Mouse (Mus musculus) liver, adult 2 months (tissue): ENCODE results near the gene Ddx58. TPM values are rescaled to one million over a fixed set of nuclear protein-coding genes. Genes with fewer than 3 reads are reported as not detected.
A peak's percentile ranks its signal among the peaks of the same experiment; 100 is the strongest.

Experiments used
- DNase-seq: peaks from one replicate; pipeline ENCODE4 v3.0.0-alpha.2; 2011; ENCODE audit warnings: low read depth, low spot score; ENCODE audit errors: extremely low read depth
- H3K27ac ChIP-seq: fragments of 200-500 bp; replicated peaks from 2 replicates; pipeline ENCODE4 v1.5.1; 2012; ENCODE audit warnings: low read depth, mild to moderate bottlenecking, control low read depth, inconsistent platforms, low read length; ENCODE audit not compliant: insufficient read depth
- H3K27me3 ChIP-seq: fragments of 200-500 bp; 2 replicates; pipeline ENCODE4 v1.6.1; 2012; ENCODE audit warnings: mild to moderate bottlenecking, moderate library complexity, low read length, inconsistent platforms; ENCODE audit not compliant: control insufficient read depth, insufficient read depth
- H3K36me3 ChIP-seq: fragments of 200-500 bp; 2 replicates; pipeline ENCODE4 v1.6.1; 2012; ENCODE audit warnings: low read length, inconsistent platforms; ENCODE audit not compliant: control insufficient read depth, insufficient read depth
- H3K4me1 ChIP-seq: fragments of 200-500 bp; 2 replicates; pipeline ENCODE4 v1.6.1; 2011; ENCODE audit warnings: low read length; ENCODE audit not compliant: control insufficient read depth, insufficient read depth
- H3K4me3 ChIP-seq: fragments of 200-500 bp; 2 replicates; pipeline ENCODE4 v1.5.1; 2011; ENCODE audit warnings: low read depth, mild to moderate bottlenecking, control low read depth, low read length, moderate library complexity; ENCODE audit not compliant: insufficient read depth
- H3K79me2 ChIP-seq: fragments of 200-500 bp; 2 replicates; pipeline ENCODE4 v1.6.1; 2012; ENCODE audit warnings: inconsistent platforms, mild to moderate bottlenecking, low read length, moderate library complexity; ENCODE audit not compliant: control insufficient read depth, insufficient read depth
- H3K9ac ChIP-seq: fragments of 200-500 bp; 2 replicates; pipeline ENCODE4 v1.6.1; 2012; ENCODE audit warnings: low read depth, mild to moderate bottlenecking, control low read depth, inconsistent platforms, low read length
- CTCF ChIP-seq: fragments of 200-500 bp; IDR thresholded peaks from 2 replicates; pipeline ENCODE4 v1.5.1; 2011; ENCODE audit warnings: low read depth, low read length, control low read depth
- POLR2A ChIP-seq: fragments of 200-500 bp; IDR thresholded peaks from 2 replicates; pipeline ENCODE4 v1.6.1; 2011; ENCODE audit warnings: low read length, control low read depth; ENCODE audit not compliant: insufficient read depth; ENCODE audit errors: extremely low read depth
- WGBS: fragments of 180-500 bp; shearing (Covaris S2); methylation state at CpG from one replicate; pipeline ENCODE4 v1.1.7; 2018; 5-methylcytosine and 5-hydroxymethylcytosine counted together
- polyA plus RNA-seq: library from polyadenylated mRNA; depleted of rRNA; stranded (reverse); fragments of >200 nt; gene quantifications from 2 replicates; pipeline ENCODE4 v1.2.3, GENCODE M21; 2012
- total RNA-seq: library from RNA; depleted of rRNA; stranded (reverse); fragments of >200 nt; gene quantifications from 2 replicates; pipeline ENCODE4 v1.2.3, GENCODE M21; 2014

Ddx58 gene
- total and polyA plus RNA-seq, 2 experiments = 11.6 to 29.2 TPM

DNA sequence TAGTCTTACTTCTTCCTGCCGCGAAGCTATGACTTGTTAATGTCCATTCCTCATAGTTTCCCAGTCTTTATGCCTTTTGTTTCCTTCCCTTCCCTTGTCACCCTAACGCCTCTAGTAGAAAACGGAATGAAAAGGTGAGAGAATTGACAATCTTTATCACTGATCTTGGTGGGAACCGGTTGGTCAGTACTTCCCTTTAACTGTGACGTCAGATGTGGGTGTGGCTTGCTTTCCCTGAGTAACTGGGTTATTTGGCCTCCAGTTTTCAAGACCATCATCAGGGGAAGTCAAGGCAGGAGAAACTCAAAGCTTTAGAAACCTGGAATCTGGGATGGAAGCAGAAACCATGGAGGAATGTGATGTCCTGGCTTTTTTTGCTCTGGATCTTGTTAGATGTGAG is 2.3 kb upstream of the Ddx58 start:
- Histone ChIP-seq H3K4me3 (no peak overlapping the region), H3K79me2 (peaks cover 6% of the 10 kb centered on the region; the same call in 1 of the 2 replicates), H3K36me3 (no peaks in the 10 kb centered on the region), H3K27ac (no peak overlapping the region), H3K27me3 (no peaks in the 10 kb centered on the region), H3K4me1 (peaks cover 5% of the 10 kb centered on the region; the same call in 1 of the 2 replicates), H3K9ac (no peak overlapping the region)
- no peak for DNase-seq
- no peak for TF ChIP-seq POLR2A
- 62% methylated on average over 6 of the region's 6 CpGs for WGBS

DNA sequence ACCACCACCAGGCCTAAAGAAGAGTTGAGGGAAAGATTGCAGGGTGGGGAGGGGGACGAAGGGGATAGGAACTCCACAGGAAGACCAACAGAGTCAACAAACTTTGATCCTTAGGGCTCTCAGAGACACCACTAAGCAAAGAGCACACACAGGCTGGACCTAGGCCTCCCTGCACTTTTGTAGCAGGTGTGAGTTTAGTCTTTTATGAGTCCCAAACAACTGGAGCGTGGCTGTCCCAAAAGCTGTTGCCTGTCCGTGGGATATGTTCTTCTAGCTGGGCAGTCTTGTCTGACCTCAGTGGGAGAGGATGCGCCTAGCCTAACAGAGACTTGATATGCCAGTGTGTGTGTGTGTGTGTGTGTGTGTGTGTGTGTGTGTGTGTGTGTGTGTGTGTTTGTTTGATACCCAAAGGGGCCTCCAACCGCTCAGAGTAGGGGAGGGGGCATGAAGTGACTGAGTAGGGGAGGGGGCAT is 680 bp upstream of the Ddx58 start:
- H3K9ac ChIP-seq = peak overlapping the region; percentile 58
- no peak overlapping the region for H3K4me3 ChIP-seq
- DNase-seq = no peak
- no peaks in the 10 kb centered on the region for H3K36me3 ChIP-seq
- H3K4me1 ChIP-seq = peaks cover 5% of the 10 kb centered on the region; the same call in 1 of the 2 replicates
- WGBS = 44% methylated on average over 5 of the region's 5 CpGs
- TF ChIP-seq CTCF = no peak
- TF ChIP-seq POLR2A = no peak
- H3K27me3 ChIP-seq = no peaks in the 10 kb centered on the region
- H3K79me2 ChIP-seq = peaks cover 6% of the 10 kb centered on the region; the same call in 1 of the 2 replicates
- H3K27ac ChIP-seq = peak overlapping the region; percentile 49

DNA sequence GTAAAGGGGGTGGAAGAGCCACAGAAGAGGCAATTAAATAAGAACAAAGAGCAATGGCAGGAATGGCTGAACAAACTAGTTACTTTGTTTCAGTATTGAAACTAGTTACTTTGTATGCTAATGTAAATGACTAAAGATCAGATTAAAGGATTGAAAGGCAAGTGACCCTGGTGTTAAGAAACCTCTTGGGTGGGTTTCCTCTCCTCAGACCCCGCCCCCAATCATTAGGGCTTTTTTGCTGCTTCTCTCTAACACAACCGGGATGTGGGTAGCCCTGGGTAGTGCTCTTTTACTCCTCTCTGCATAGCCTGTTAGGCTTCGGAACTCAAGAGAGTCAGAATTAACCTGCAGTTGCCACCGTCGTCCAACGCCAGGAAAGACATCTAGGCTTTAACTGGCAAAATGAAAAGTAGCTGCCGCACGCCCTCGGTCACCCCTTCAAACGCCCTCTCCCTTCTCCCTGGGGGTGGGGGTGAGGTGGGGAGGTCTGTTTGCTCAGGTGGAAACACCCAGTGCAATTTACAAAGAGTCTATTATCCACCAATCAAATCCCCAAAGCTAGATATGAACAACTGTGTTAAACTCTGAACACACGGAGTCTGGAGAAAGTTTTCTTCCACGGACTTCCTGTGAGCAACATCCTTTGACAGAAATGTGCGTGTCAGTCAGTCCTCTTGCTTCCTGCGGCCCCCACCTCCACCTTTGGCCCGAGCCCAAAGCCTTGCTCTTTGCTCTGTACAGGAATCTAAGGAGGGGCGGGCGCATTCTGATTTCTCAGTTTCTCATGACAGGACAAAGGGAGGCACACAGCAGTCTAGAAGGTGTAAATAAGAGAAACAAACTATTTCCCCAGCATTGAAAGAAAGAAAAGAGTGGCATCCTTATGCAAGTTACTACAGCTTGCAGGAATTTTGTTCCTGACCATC is 882 bp downstream of the Ddx58 start:
- Histone ChIP-seq H3K36me3 (peaks cover 6% of the 10 kb centered on the region; the same call in 1 of the 2 replicates), H3K4me3 (peak overlapping the region; percentile 72), H3K79me2 (peaks cover 6% of the 10 kb centered on the region; the same call in 1 of the 2 replicates), H3K4me1 (peaks cover 5% of the 10 kb centered on the region; the same call in 1 of the 2 replicates), H3K27me3 (no peaks in the 10 kb centered on the region), H3K27ac (peak overlapping the region; percentile 84), H3K9ac (peak overlapping the region; percentile 65)
- 2% methylated on average over 17 of the region's 17 CpGs for WGBS
- peak; percentile 56 for DNase-seq
- TF ChIP-seq CTCF (no peak), POLR2A (no peak)

DNA sequence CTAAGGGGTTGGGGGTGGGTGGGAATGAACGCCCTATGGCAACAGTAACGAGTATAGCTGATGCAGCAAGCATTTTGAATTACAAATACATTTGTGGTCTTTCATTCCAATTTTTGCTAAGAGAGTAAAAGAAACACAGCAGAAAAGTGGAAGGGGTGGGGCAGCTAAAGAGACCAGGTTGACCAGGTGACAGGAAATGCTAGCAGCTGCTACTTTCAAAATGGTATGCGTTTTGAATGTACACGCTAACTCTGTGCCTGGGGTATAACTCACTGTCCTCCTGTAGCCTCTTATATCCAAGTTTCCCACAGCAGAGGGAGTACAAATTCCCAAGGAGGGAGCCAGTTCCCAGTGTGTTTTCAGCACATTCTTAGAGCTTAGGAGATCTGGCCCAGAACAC is 2.8 kb downstream of the Ddx58 start:
- Histone ChIP-seq H3K36me3 (peaks cover 10% of the 10 kb centered on the region; the same call in 1 of the 2 replicates), H3K27ac (no peak overlapping the region), H3K79me2 (peaks cover 6% of the 10 kb centered on the region; the same call in 1 of the 2 replicates), H3K9ac (no peak overlapping the region), H3K4me1 (peaks cover 5% of the 10 kb centered on the region; the same call in 1 of the 2 replicates), H3K27me3 (no peaks in the 10 kb centered on the region), H3K4me3 (no peak overlapping the region)
- 85% methylated on average over 4 of the region's 4 CpGs for WGBS
- TF ChIP-seq POLR2A (no peak), CTCF (no peak)
- DNase-seq = no peak

DNA sequence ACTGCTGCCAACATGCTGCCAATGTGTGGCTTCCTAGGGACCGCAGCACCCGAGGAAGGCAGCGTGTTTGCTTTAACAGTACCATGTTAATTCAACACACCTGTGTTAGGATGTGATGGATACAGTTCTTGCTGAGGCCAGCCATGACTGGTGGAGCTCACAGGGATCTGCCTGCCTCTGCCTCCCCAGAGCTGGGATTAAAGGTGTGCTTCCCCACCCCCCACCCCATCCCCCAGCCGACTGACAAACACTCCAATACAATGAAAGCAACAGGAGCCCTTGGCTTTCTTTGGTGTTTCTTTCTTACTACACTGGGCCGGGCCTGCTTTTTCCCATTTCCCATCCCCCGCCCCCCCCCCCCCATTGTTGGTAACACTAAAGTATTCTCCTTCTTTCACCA is 5.4 kb downstream of the Ddx58 start:
- TF ChIP-seq POLR2A (no peak), CTCF (no peak)
- Histone ChIP-seq H3K4me3 (no peak overlapping the region), H3K27me3 (no peaks in the 10 kb centered on the region), H3K36me3 (peaks cover 10% of the 10 kb centered on the region; the same call in 1 of the 2 replicates), H3K4me1 (no peaks in the 10 kb centered on the region), H3K9ac (no peak overlapping the region), H3K79me2 (peaks cover 6% of the 10 kb centered on the region; the same call in 1 of the 2 replicates), H3K27ac (no peak overlapping the region)
- no peak for DNase-seq
- WGBS = 89% methylated on average over 6 of the region's 6 CpGs
